Comparison of ENCODE assay signal across 23 mouse cellular contexts in the genomic region with DNA sequence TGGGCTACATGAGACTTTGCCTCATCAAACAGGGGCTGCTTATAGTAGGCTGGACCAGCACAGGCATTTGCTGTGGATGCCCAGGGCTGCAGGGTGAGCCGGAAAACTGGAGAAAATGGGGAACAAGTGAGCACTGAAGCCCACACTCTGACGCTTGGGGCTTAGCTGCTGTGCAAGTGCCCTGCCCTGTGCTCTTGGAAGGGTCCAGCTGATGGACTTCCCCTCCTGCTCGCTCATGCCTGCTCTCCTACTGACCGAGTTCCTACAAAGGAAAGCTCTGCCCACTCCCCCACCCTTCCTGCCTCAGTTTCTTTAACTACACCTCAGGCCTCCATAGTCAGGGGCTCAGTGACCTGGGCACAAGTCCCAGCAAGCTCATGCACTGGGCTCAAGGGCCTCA. TPM values are rescaled to one million over a fixed set of nuclear protein-coding genes. Genes with fewer than 3 reads are reported as not detected.
DNase-seq lines count a peak whose midpoint lies in the region; ATAC-seq and TF ChIP-seq lines count a peak whose summit lies in the region.
"Had no signal": no experiment of that assay in that cellular context is flagged by ENCODE, and none has a peak within 500 bp of the region (broad histone marks: within the 10 kb centered on the region; RNA-seq: fewer than 3 reads in every experiment).

No protein-coding gene starts in this region.

- no peak for TF ChIP-seq CTCF in gastrocnemius, adult 2 months (IDR thresholded peaks at IDR 0.05)
- no peak for TF ChIP-seq CTCF in liver, postnatal 0 days (IDR thresholded peaks at IDR 0.05; ENCODE audit: low read depth)

- H3K36me3 ChIP-seq in liver, postnatal 0 days (replicated peaks; ENCODE audit: insufficient read depth, low read length): no peaks in the 10 kb centered on the region
- no peaks in the 10 kb centered on the region for H3K36me3 ChIP-seq in liver, embryonic 12.5 days
- H3K36me3 ChIP-seq in hindbrain, embryonic 10.5 days: no peaks in the 10 kb centered on the region
- H3K36me3 ChIP-seq: embryonic facial prominence, embryonic 12.5 days; forebrain, embryonic 15.5 days; heart, embryonic 12.5 days; hindbrain, embryonic 12.5 days had no signal

- H3K4me3 ChIP-seq in gastrocnemius, adult 2 months: no peak overlapping the region
- no peak overlapping the region for H3K4me3 ChIP-seq in liver, postnatal 0 days (ENCODE audit: low read depth, low read length)
- H3K4me3 ChIP-seq in liver, embryonic 12.5 days: no peak overlapping the region
- H3K4me3 ChIP-seq in brown adipose tissue, adult 24 weeks (ENCODE audit: insufficient read depth, low read depth, low read length): no peak overlapping the region
- no peak overlapping the region for H3K4me3 ChIP-seq in hindbrain, embryonic 10.5 days
- H3K4me3 ChIP-seq: embryonic facial prominence, embryonic 12.5 days; forebrain, embryonic 15.5 days; heart, embryonic 12.5 days; hindbrain, embryonic 12.5 days had no signal

- no peak overlapping the region for H3K9ac ChIP-seq in liver, postnatal 0 days (replicated peaks)
- H3K9ac ChIP-seq in liver, embryonic 12.5 days: no peak overlapping the region
- H3K9ac ChIP-seq: embryonic facial prominence, embryonic 12.5 days; forebrain, embryonic 15.5 days; heart, embryonic 12.5 days; hindbrain, embryonic 12.5 days had no signal

- intact Hi-C loops in gastrocnemius, adult 2 months (cut with DNase I): no loop called here
- intact Hi-C loops in gastrocnemius, postnatal 36 days (cut with DNase I): no loop called here

- no peaks in the 10 kb centered on the region for H3K27me3 ChIP-seq in liver, postnatal 0 days (ENCODE audit: insufficient read depth, low read length)
- H3K27me3 ChIP-seq in liver, embryonic 12.5 days (replicated peaks): peaks cover 5% of the 10 kb centered on the region; the same call in 1 of the 2 replicates
- H3K27me3 ChIP-seq in hindbrain, embryonic 10.5 days (ENCODE audit: insufficient read depth, poor library complexity, severe bottlenecking): no peaks in the 10 kb centered on the region
- H3K27me3 ChIP-seq: CH12.LX; embryonic facial prominence, embryonic 12.5 days; forebrain, embryonic 15.5 days; heart, embryonic 12.5 days; hindbrain, embryonic 12.5 days; Patski had no signal

- H3K27ac ChIP-seq in gastrocnemius, adult 2 months: peak overlapping the region; percentile 84
- no peak overlapping the region for H3K27ac ChIP-seq in liver, postnatal 0 days (ENCODE audit: low read depth)
- H3K27ac ChIP-seq in liver, embryonic 12.5 days: no peak overlapping the region
- H3K27ac ChIP-seq in brown adipose tissue, adult 24 weeks (replicated peaks; ENCODE audit: low read depth, low read length): peak overlapping the region; percentile 62
- H3K27ac ChIP-seq in hindbrain, embryonic 10.5 days: no peak overlapping the region; the same call in 1 of the 2 replicates
- H3K27ac ChIP-seq: embryonic facial prominence, embryonic 12.5 days; hindbrain, embryonic 12.5 days had no signal

- TF ChIP-seq EP300 in liver, postnatal 0 days (IDR thresholded peaks at IDR 0.05; ENCODE audit: low read depth): no peak

- peak; percentile 33 for DNase-seq in gastrocnemius, adult 2 months
- DNase-seq in gastrocnemius, postnatal 36 days: no peak
- DNase-seq in liver, postnatal 0 days: no peak
- DNase-seq in hindbrain, embryonic 10.5 days (ENCODE audit: low spot score): no peak
- DNase-seq: adrenal gland, adult 2 months; adrenal gland, postnatal 25 days; cerebellum, adult 2 months; cerebellum, postnatal 14 days; gastrocnemius, postnatal 10 days; heart, postnatal 36 days had no signal

- H3K4me1 ChIP-seq in liver, postnatal 0 days (ENCODE audit: insufficient read depth): peaks cover 48% of the 10 kb centered on the region
- H3K4me1 ChIP-seq in liver, embryonic 12.5 days: peaks cover 46% of the 10 kb centered on the region
- H3K4me1 ChIP-seq in brown adipose tissue, adult 24 weeks (ENCODE audit: control insufficient read depth, insufficient read depth, insufficient read length, low read length): peaks cover 28% of the 10 kb centered on the region
- peaks cover 38% of the 10 kb centered on the region for H3K4me1 ChIP-seq in hindbrain, embryonic 10.5 days (replicated peaks)

- 68% methylated on average over 4 of the region's 4 CpGs for WGBS in liver, postnatal 0 days (ENCODE audit: insufficient replicate concordance)
- 63% methylated on average over 4 of the region's 4 CpGs for WGBS in liver, embryonic 12.5 days (ENCODE audit: insufficient replicate concordance)
- 91% methylated on average over 4 of the region's 4 CpGs for WGBS in hindbrain, embryonic 10.5 days

- no peaks in the 10 kb centered on the region for H3K9me3 ChIP-seq in liver, postnatal 0 days (ENCODE audit: low read length)
- no peaks in the 10 kb centered on the region for H3K9me3 ChIP-seq in liver, embryonic 12.5 days (replicated peaks)
- H3K9me3 ChIP-seq in hindbrain, embryonic 10.5 days: no peaks in the 10 kb centered on the region
- H3K9me3 ChIP-seq: embryonic facial prominence, embryonic 12.5 days; forebrain, embryonic 15.5 days; heart, embryonic 12.5 days; hindbrain, embryonic 12.5 days had no signal

- ATAC-seq in liver, postnatal 0 days: no peak
- no peak for ATAC-seq in liver, embryonic 12.5 days
- ATAC-seq: activated CD4-positive, CD25-positive, alpha-beta regulatory T cell, adult 4 months; forebrain, embryonic 15.5 days; inflammation-experienced regulatory T-cells, adult 6 months; Patski had no signal

- H3K4me2 ChIP-seq in liver, postnatal 0 days (ENCODE audit: low read depth, low read length): peak overlapping the region; percentile 33
- H3K4me2 ChIP-seq in liver, embryonic 12.5 days: no peak overlapping the region
- H3K4me2 ChIP-seq: embryonic facial prominence, embryonic 12.5 days; forebrain, embryonic 15.5 days; heart, embryonic 12.5 days; hindbrain, embryonic 12.5 days had no signal

RNA-seq across cellular contexts. Expression of a gene that starts 1.6 kb away (rescaled TPM):
- under 1 TPM; 0.77 to 0.98 TPM for total RNA-seq in gastrocnemius, adult 2 months (2021)
- 1 to 10 TPM in 1 of 2 experiments, under 1 TPM in 1; 0.92 to 1.6 TPM for total RNA-seq in gastrocnemius, postnatal 36 days (2021)
- polyA plus RNA-seq in liver, postnatal 0 days (2015; fragmentation: Nextera tagmentation; extraction: Ambion mirVana): 9.5 TPM in 2 replicates
- polyA plus RNA-seq in liver, embryonic 12.5 days (2016; fragmentation: Nextera tagmentation; extraction: Ambion mirVana): 1.8 and 1.9 TPM in 2 replicates
- 1.8 and 2.2 TPM in 2 replicates for polyA plus RNA-seq in brown adipose tissue, adult 24 weeks (2012; ENCODE audit: insufficient read depth, insufficient read length, missing spikeins)
- 0.71 and 0.81 TPM in 2 replicates for polyA plus RNA-seq in hindbrain, embryonic 10.5 days (2016; fragmentation: Nextera tagmentation; extraction: Ambion mirVana)

RNA-seq across cellular contexts. Expression of a gene that starts 7.0 kb away (rescaled TPM):
- total RNA-seq in gastrocnemius, adult 2 months (2021): 1 to 10 TPM; 3.6 to 6.4 TPM
- 1 to 10 TPM; 5.1 to 7.7 TPM for total RNA-seq in gastrocnemius, postnatal 36 days (2021)
- 42.6 and 48.1 TPM in 2 replicates for polyA plus RNA-seq in liver, postnatal 0 days (2015; fragmentation: Nextera tagmentation; extraction: Ambion mirVana)
- polyA plus RNA-seq in liver, embryonic 12.5 days (2016; fragmentation: Nextera tagmentation; extraction: Ambion mirVana): 14.3 and 15.3 TPM in 2 replicates
- polyA plus RNA-seq in brown adipose tissue, adult 24 weeks (2012; ENCODE audit: insufficient read depth, insufficient read length, missing spikeins): 25.3 and 25.4 TPM in 2 replicates
- polyA plus RNA-seq in hindbrain, embryonic 10.5 days (2016; fragmentation: Nextera tagmentation; extraction: Ambion mirVana): 6.3 and 8.8 TPM in 2 replicates
- polyA plus RNA-seq: Patski had no signal

RNA-seq across cellular contexts. Expression of a gene that starts 15.4 kb away (rescaled TPM):
- 100 to 1,000 TPM; 211 to 334 TPM for total RNA-seq in gastrocnemius, adult 2 months (2021)
- total RNA-seq in gastrocnemius, postnatal 36 days (2021): 100 to 1,000 TPM; 242 to 273 TPM
- 165 and 167 TPM in 2 replicates for polyA plus RNA-seq in liver, postnatal 0 days (2015; fragmentation: Nextera tagmentation; extraction: Ambion mirVana)
- polyA plus RNA-seq in liver, embryonic 12.5 days (2016; fragmentation: Nextera tagmentation; extraction: Ambion mirVana): 197 and 218 TPM in 2 replicates
- polyA plus RNA-seq in brown adipose tissue, adult 24 weeks (2012; ENCODE audit: insufficient read depth, insufficient read length, missing spikeins): 1,010 and 1,143 TPM in 2 replicates
- 241 and 279 TPM in 2 replicates for polyA plus RNA-seq in hindbrain, embryonic 10.5 days (2016; fragmentation: Nextera tagmentation; extraction: Ambion mirVana)

RNA-seq across cellular contexts. Expression of a gene that starts 21.1 kb away (rescaled TPM):
- total RNA-seq in gastrocnemius, adult 2 months (2021): 1 to 10 TPM; 5.1 to 5.8 TPM
- total RNA-seq in gastrocnemius, postnatal 36 days (2021): 1 to 10 TPM; 4.8 to 5.9 TPM
- 28.1 and 29.7 TPM in 2 replicates for polyA plus RNA-seq in liver, postnatal 0 days (2015; fragmentation: Nextera tagmentation; extraction: Ambion mirVana)
- 24.7 and 26.1 TPM in 2 replicates for polyA plus RNA-seq in liver, embryonic 12.5 days (2016; fragmentation: Nextera tagmentation; extraction: Ambion mirVana)
- polyA plus RNA-seq in brown adipose tissue, adult 24 weeks (2012; ENCODE audit: insufficient read depth, insufficient read length, missing spikeins): 5.3 and 7.7 TPM in 2 replicates
- polyA plus RNA-seq in hindbrain, embryonic 10.5 days (2016; fragmentation: Nextera tagmentation; extraction: Ambion mirVana): 21.6 and 21.9 TPM in 2 replicates

RNA-seq across cellular contexts. Expression of a gene that starts 30.5 kb away (rescaled TPM):
- total RNA-seq in gastrocnemius, adult 2 months (2021): not detected
- not detected for total RNA-seq in gastrocnemius, postnatal 36 days (2021)
- polyA plus RNA-seq in liver, postnatal 0 days (2015; fragmentation: Nextera tagmentation; extraction: Ambion mirVana): 0.04 and 0.13 TPM in 2 replicates
- polyA plus RNA-seq in liver, embryonic 12.5 days (2016; fragmentation: Nextera tagmentation; extraction: Ambion mirVana): 0.04 TPM in 1 of 2 replicates, not detected in the other
- polyA plus RNA-seq in brown adipose tissue, adult 24 weeks (2012; ENCODE audit: insufficient read depth, insufficient read length, missing spikeins): not detected in 2 replicates
- polyA plus RNA-seq in hindbrain, embryonic 10.5 days (2016; fragmentation: Nextera tagmentation; extraction: Ambion mirVana): not detected in 2 replicates
- total RNA-seq: CH12.LX; gastrocnemius, postnatal 10 days had no signal
- polyA plus RNA-seq: activated CD4-positive, CD25-positive, alpha-beta regulatory T cell, adult 4 months; embryonic facial prominence, embryonic 12.5 days; forebrain, embryonic 11.5 days; forebrain, embryonic 15.5 days; heart, embryonic 12.5 days; heart, embryonic 16.5 days; hindbrain, embryonic 12.5 days; hindbrain, embryonic 16.5 days; inflammation-experienced regulatory T-cells, adult 6 months had no signal

Comparison
In these comparisons a context has a peak if more than half of its experiments do, and no peak if none do; other contexts are left out.
1. H3K27ac ChIP-seq: peak in gastrocnemius, adult 2 months (single experiment) and brown adipose tissue, adult 24 weeks (single experiment); none in liver, postnatal 0 days (single experiment), liver, embryonic 12.5 days (single experiment) and hindbrain, embryonic 10.5 days (single experiment).